Mouse (Mus musculus) left cerebral cortex, adult 18-20 months (tissue): Measurements from ENCODE around the gene Tff2. TPM values are rescaled to one million over a fixed set of nuclear protein-coding genes. Genes with fewer than 3 reads are reported as not detected.

Source experiments
- total RNA-seq, 2 experiments: library from RNA; stranded (reverse); gene quantifications; 2 replicates each; pipeline ENCODE4 v1.2.3; 2021

Gene Tff2
- total RNA-seq, 2 experiments from 2014 or later, result not detected

Other genes starting within 250 kb of the Tff2 start
- under 1 TPM; 0.56 to 0.65 TPM for gene Glp1r, start 242.5 kb downstream of the Tff2 start, total RNA-seq
- under 1 TPM in 1 of 2 experiments, not detected in 1; 0.16 TPM for gene Umodl1, start 189.6 kb downstream of the Tff2 start, total RNA-seq
- 10 to 100 TPM; 70.5 to 80.0 TPM for gene Abcg1, start 86.6 kb downstream of the Tff2 start, total RNA-seq
- not detected for gene Tff3, start 14.6 kb downstream of the Tff2 start, total RNA-seq
- gene Tff1, start 21.0 kb upstream of the Tff2 start, total RNA-seq, result not detected
- under 1 TPM in 1 of 2 experiments, not detected in 1; 0.12 TPM for gene Tmprss3, start 54.7 kb upstream of the Tff2 start, total RNA-seq
- gene Ubash3a, start 63.6 kb upstream of the Tff2 start, total RNA-seq, result not detected
- 10 to 100 TPM; 15.4 to 16.8 TPM for gene Rsph1, start 133.1 kb upstream of the Tff2 start, total RNA-seq
- gene Slc37a1, start 142.5 kb upstream of the Tff2 start, total RNA-seq, result 10 to 100 TPM; 10.2 to 10.7 TPM
- gene Pde9a, start 241.9 kb upstream of the Tff2 start, total RNA-seq, result 10 to 100 TPM; 21.2 to 22.4 TPM